Mouse (Mus musculus) frontal cortex, adult 2 months (tissue): ENCODE measurements around the gene Cfap65. TPM values are rescaled to one million over a fixed set of nuclear protein-coding genes. Genes with fewer than 3 reads are reported as not detected.

Experiments
- DNase-seq, 2 experiments: peaks; one replicate each; pipeline ENCODE4 v3.0.0; 2022; ENCODE audit warnings: low spot score in 1 of 2; ENCODE audit errors: extremely low spot score in 1 of 2
- polyA plus RNA-seq: library from polyadenylated mRNA; depleted of rRNA; stranded (reverse); fragments of >200 nt; gene quantifications from 2 replicates; pipeline ENCODE4 v1.2.3, GENCODE M21; 2012

Gene Cfap65
- polyA plus RNA-seq, 1 experiment = 7.0 TPM

- DNase-seq = no peak
Observed at GRCm38 (mm10) chr1:74884196-74885141, 50.9 kb downstream of the Cfap65 start.

- DNase-seq = no peak
Observed at GRCm38 (mm10) chr1:74883441-74883840, 52.0 kb downstream of the Cfap65 start.

GRCm38 (mm10) chr1:74882828-74883227 lies 52.6 kb downstream of the Cfap65 start:
- DNase-seq = no peak

GRCm38 (mm10) chr1:74882055-74882734 lies 53.2 kb downstream of the Cfap65 start:
- DNase-seq = no peak

- DNase-seq = peak in 1 of 2 experiments; percentile 87
Observed at GRCm38 (mm10) chr1:74880785-74881360, 54.5 kb downstream of the Cfap65 start.

- no peak for DNase-seq
Observed at GRCm38 (mm10) chr1:74877199-74877598, 58.2 kb downstream of the Cfap65 start.

GRCm38 (mm10) chr1:74872218-74872617 lies 63.2 kb downstream of the Cfap65 start:
- DNase-seq = no peak

GRCm38 (mm10) chr1:74861783-74862182 lies 73.6 kb downstream of the Cfap65 start:
- no peak for DNase-seq

GRCm38 (mm10) chr1:74859223-74859984 lies 76.0 kb downstream of the Cfap65 start:
- peak in 1 of 2 experiments; percentile 54 for DNase-seq

- peak in 1 of 2 experiments; percentile 49 for DNase-seq
Observed at GRCm38 (mm10) chr1:74858805-74859204, 76.6 kb downstream of the Cfap65 start.

GRCm38 (mm10) chr1:74858171-74858719 lies 77.2 kb downstream of the Cfap65 start:
- peak; percentile 85 to 96 for DNase-seq

- DNase-seq = no peak
Observed at GRCm38 (mm10) chr1:74857677-74858076, 77.7 kb downstream of the Cfap65 start.

GRCm38 (mm10) chr1:74857201-74857600 lies 78.2 kb downstream of the Cfap65 start:
- DNase-seq = no peak

- DNase-seq = no peak
Observed at GRCm38 (mm10) chr1:74856791-74857190, 78.6 kb downstream of the Cfap65 start.

GRCm38 (mm10) chr1:74856439-74856720 lies 79.0 kb downstream of the Cfap65 start:
- DNase-seq = no peak

GRCm38 (mm10) chr1:74855651-74856438 lies 79.6 kb downstream of the Cfap65 start:
- DNase-seq = peak in 1 of 2 experiments; percentile 20

- DNase-seq = no peak
Observed at GRCm38 (mm10) chr1:74855156-74855555, 80.2 kb downstream of the Cfap65 start.

- peak; percentile 93 to 100 for DNase-seq
Observed at GRCm38 (mm10) chr1:74854306-74855056, 80.9 kb downstream of the Cfap65 start, which contains the start of gene Cdk5r2. Cdk5r2 (plus strand) TSS chr1:74854934.
